Mouse (Mus musculus) liver, embryonic 14.5 days (tissue): ENCODE measurements at regions not wholly inside any gene's neighbourhood (a gene's known extent, or its start where the extent isn't known, plus 50 kb on each side); places are given as distances from the start of the nearest gene placed in this dataset.

ENCODE experiments used
- CTCF ChIP-seq: IDR thresholded peaks from 2 replicates; pipeline ENCODE4 v1.5.1; 2016; ENCODE audit warnings: antibody characterized with exemption, low read depth, control low read depth
- EP300 ChIP-seq: IDR thresholded peaks from 2 replicates; pipeline ENCODE4 v1.6.1; 2016; ENCODE audit warnings: antibody characterized with exemption, low read depth

DNA sequence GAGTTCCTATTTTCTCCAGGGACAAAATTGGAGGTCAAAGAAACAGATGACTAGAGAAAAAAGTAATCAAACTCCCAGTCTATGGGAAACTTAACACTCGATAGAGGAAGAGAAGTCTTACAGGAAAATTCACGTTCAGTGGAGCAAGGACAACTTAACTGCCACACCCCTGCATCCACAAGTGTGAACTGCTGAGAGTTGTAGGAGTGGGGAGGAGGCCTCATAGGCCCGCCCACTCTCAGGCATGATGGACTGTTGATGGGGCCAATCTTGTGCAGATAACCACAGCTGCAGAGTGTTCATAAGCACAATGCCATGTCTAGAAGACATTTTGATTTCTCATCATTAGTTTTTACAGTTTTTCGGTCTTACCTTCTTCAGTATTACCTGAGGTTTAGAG is 574.7 kb upstream of the Klf4 start:
- no peak for TF ChIP-seq CTCF
- no peak for TF ChIP-seq EP300
